Mouse (Mus musculus) lung, embryonic 15.5 days (tissue): ENCODE results near the gene Smarcad1. TPM values are rescaled to one million over a fixed set of nuclear protein-coding genes. Genes with fewer than 3 reads are reported as not detected.

Experiments used
- ATAC-seq: fragments of 200-750 bp; cut with Nextera tagmentation; 2 replicates; pipeline ENCODE4 v1.8.0; 2017; ENCODE audit warnings: moderate number of reproducible peaks, borderline replicate concordance; ENCODE audit not compliant: low FRiP score, low TSS enrichment; ENCODE audit errors: extremely low read depth
- H3K27ac ChIP-seq: fragments of 300-500 bp; sonication (generic); 2 replicates; pipeline ENCODE4 v1.5.1; 2015; ENCODE audit warnings: moderate library complexity, mild to moderate bottlenecking, inconsistent platforms
- H3K27me3 ChIP-seq: fragments of 300-500 bp; sonication (generic); 2 replicates; pipeline ENCODE4 v1.6.1; 2015; ENCODE audit warnings: inconsistent platforms
- H3K36me3 ChIP-seq: fragments of 300-500 bp; sonication (generic); 2 replicates; pipeline ENCODE4 v1.6.1; 2015; ENCODE audit warnings: inconsistent platforms
- H3K4me1 ChIP-seq: fragments of 300-500 bp; sonication (generic); 2 replicates; pipeline ENCODE4 v1.6.1; 2015; ENCODE audit warnings: inconsistent platforms
- H3K4me2 ChIP-seq: fragments of 300-500 bp; sonication (generic); 2 replicates; pipeline ENCODE4 v1.6.1; 2015; ENCODE audit warnings: inconsistent platforms, mild to moderate bottlenecking, moderate library complexity
- H3K4me3 ChIP-seq: fragments of 300-500 bp; sonication (generic); 2 replicates; pipeline ENCODE4 v1.5.1; 2015; ENCODE audit warnings: mild to moderate bottlenecking, inconsistent platforms
- H3K9ac ChIP-seq: fragments of 300-500 bp; sonication (generic); 2 replicates; pipeline ENCODE4 v1.6.1; 2015; ENCODE audit warnings: inconsistent platforms
- H3K9me3 ChIP-seq: fragments of 300-500 bp; sonication (generic); 2 replicates; pipeline ENCODE4 v1.6.1; 2016; ENCODE audit warnings: inconsistent platforms
- WGBS: fragments of 180-500 bp; shearing (Covaris S2); methylation state at CpG from one replicate; pipeline ENCODE4 v1.1.7; 2015; 5-methylcytosine and 5-hydroxymethylcytosine counted together
- polyA plus RNA-seq: library from polyadenylated mRNA; unstranded; fragments of >200 nt; fragmentation: Nextera tagmentation; extraction: Ambion mirVana; gene quantifications from 2 replicates; pipeline ENCODE4 v1.2.1, GENCODE M21; 2015

The Smarcad1 gene
- polyA plus RNA-seq, 1 experiment from 2014 or later: 75.4 TPM

DNA sequence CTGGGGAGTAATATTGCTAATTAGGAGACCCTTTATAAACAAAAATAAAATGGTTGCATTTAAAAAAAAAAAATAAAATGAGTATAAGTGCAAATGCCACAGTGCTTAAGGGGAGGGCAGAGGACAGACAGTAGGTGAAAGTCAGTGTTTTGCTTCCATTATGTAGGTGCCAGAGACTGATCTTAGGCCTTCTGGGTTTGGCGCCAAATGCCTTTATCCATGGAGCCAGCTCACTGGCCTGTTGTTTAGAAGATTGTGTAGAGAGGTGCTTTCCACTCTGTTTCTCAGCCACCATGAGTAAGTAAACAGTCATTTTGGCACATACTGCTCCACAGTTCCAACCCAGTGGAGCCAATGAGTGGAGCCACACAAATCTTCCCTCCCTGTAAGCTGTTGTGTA is 75.2 kb downstream of the Smarcad1 start:
- Histone ChIP-seq H3K4me2 (no peak overlapping the region), H3K27me3 (no peaks in the 10 kb centered on the region), H3K36me3 (peaks cover 45% of the 10 kb centered on the region), H3K4me3 (no peak overlapping the region), H3K9me3 (no peaks in the 10 kb centered on the region), H3K4me1 (no peaks in the 10 kb centered on the region), H3K27ac (no peak overlapping the region), H3K9ac (no peak overlapping the region)
- WGBS: 88% methylated on average over 1 of the region's 1 CpGs
- ATAC-seq: no peak

DNA sequence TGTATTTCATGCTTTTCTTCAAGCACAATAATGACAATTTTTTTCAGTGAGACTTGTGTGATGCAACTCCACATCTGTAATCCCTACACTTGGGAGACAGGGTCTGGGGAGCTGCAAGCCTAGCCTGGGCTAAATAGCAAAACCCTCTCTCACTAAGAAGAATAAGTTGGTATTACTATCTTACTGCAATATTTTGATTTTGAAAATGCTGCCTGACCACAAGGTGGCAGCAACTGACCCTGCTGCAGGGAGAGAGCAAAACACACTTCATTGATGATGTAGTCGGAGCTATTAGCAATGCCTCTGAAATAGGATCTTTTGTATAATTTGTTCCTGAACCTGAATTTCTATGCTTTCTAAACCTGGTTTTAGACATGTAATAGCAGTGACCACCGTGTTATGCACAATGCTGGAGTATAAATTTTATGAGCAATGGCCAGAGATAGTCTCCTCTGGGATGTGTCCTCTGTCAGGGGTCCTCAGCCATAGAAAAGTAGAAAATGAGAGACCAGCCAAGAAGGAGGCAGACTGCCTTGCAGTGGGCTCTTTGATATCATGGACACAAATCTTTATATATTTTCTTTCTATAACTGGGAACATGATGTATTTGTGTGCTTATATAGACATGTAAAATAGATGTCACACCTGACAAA is 83.8 kb downstream of the Smarcad1 start:
- Histone ChIP-seq H3K4me2 (no peak overlapping the region), H3K27ac (no peak overlapping the region), H3K36me3 (no peaks in the 10 kb centered on the region), H3K9me3 (no peaks in the 10 kb centered on the region), H3K9ac (no peak overlapping the region), H3K27me3 (no peaks in the 10 kb centered on the region), H3K4me1 (no peaks in the 10 kb centered on the region), H3K4me3 (no peak overlapping the region)
- no peak for ATAC-seq
- WGBS: 16% methylated on average over 2 of the region's 2 CpGs

DNA sequence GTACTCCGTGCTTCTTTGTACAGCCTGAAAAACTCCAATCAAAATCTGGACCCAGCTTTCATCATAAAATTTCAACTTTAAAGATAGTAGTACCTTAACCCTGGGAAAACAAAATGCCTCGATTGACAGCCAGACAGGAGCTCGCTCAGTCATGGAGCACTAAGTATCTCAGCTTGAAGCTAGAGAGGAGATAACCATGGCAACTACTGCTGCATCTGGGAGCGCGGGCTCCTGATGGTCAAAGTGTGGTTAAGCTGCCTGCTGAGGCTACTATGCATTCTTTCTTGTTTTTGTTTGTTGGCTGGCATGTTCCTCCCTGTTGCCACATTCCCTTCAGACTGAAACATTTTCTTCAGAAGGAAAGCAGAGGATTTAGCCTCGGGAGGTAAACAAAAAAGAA is 90.0 kb downstream of the Smarcad1 start:
- no peaks in the 10 kb centered on the region for H3K27me3 ChIP-seq
- no peak overlapping the region for H3K27ac ChIP-seq
- ATAC-seq: no peak
- no peaks in the 10 kb centered on the region for H3K36me3 ChIP-seq
- no peaks in the 10 kb centered on the region for H3K9me3 ChIP-seq
- 60% methylated on average over 6 of the region's 6 CpGs for WGBS
- no peaks in the 10 kb centered on the region for H3K4me1 ChIP-seq
- no peak overlapping the region for H3K4me2 ChIP-seq
- H3K4me3 ChIP-seq: no peak overlapping the region
- H3K9ac ChIP-seq: no peak overlapping the region

DNA sequence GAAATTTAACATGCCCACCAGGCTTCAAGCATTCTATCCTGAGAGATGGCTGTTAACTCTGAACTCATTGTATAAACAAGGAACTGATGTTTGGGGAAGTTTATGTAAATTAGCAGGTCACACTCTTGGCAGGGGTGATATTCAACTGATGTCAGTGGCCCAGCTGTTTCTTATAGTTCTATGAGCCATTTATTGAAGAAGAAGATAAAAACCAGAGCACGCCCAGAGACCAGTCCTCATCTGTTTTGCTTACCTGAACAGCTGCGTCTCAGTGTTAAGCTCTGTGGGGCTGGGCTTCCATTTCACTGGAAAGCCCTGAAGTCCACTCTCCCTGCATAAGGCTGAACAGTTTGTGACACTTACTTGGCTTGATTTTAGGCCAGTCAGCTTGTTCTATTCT is 95.4 kb downstream of the Smarcad1 start:
- Histone ChIP-seq H3K9ac (no peak overlapping the region), H3K27me3 (no peaks in the 10 kb centered on the region), H3K9me3 (no peaks in the 10 kb centered on the region), H3K4me1 (no peaks in the 10 kb centered on the region), H3K4me2 (no peak overlapping the region), H3K4me3 (no peak overlapping the region), H3K36me3 (no peaks in the 10 kb centered on the region), H3K27ac (no peak overlapping the region)
- peak; percentile 46; the same call in 1 of the 2 replicates for ATAC-seq
- 28% methylated on average over 2 of the region's 2 CpGs for WGBS

DNA sequence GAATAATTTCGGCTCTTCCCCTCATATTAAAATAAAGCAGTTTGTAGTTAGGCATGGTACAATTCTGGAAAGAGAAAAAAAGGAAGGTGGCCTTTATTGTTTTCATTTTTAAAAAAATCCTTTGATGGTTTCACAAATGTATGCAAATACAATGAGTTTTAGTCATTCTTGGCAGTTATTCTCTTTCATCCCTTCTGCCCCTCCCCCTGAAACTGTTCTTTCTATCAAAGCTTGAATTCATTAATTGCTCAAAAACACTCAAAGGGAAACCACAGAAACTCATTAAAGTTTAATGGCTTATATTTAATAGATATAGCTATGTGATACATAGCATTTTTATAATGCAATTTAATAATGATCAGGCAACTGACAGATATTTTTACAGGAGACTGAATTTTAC is 95.9 kb downstream of the Smarcad1 start:
- no peak overlapping the region for H3K4me3 ChIP-seq
- WGBS: 53% methylated on average over 1 of the region's 1 CpGs
- H3K9me3 ChIP-seq: no peaks in the 10 kb centered on the region
- H3K4me2 ChIP-seq: no peak overlapping the region
- H3K36me3 ChIP-seq: no peaks in the 10 kb centered on the region
- no peak for ATAC-seq
- no peaks in the 10 kb centered on the region for H3K4me1 ChIP-seq
- no peaks in the 10 kb centered on the region for H3K27me3 ChIP-seq
- H3K9ac ChIP-seq: no peak overlapping the region
- H3K27ac ChIP-seq: no peak overlapping the region

DNA sequence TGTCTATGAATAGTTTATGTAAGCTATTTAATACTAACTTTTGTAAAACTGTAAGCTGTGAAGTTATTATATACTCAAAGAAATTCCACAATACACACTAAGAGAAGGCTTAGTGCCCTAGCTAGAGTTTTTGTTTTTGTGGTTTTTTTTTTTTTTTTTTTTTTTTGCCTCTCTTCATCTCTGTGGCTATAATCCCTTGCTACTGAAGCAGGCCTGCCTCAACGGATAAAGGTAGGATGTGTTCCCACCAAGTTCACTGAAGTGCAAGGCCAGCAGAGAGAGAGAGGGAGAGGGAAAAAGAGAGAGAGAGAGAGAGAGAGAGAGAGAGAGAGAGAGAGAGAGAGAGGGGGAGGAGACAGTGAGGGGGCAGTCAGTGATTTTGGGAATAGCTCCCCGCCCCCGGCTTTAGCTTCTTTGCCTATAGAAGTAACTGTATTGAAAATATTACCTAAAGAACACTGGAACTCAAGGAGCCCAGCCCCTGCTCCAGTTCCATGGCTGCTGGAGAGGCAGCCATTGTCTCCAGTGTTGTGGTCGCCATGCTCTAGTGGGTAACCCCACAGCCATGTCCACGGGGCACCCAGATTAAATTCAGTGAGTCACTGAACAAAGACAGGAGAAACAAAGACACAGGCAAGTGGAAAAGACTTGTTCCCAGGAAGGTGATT is 97.8 kb downstream of the Smarcad1 start:
- no peaks in the 10 kb centered on the region for H3K9me3 ChIP-seq
- H3K36me3 ChIP-seq: no peaks in the 10 kb centered on the region
- H3K4me2 ChIP-seq: no peak overlapping the region
- 74% methylated on average over 5 of the region's 5 CpGs for WGBS
- H3K9ac ChIP-seq: no peak overlapping the region
- H3K27me3 ChIP-seq: no peaks in the 10 kb centered on the region
- H3K27ac ChIP-seq: no peak overlapping the region
- no peak for ATAC-seq
- H3K4me1 ChIP-seq: no peaks in the 10 kb centered on the region
- H3K4me3 ChIP-seq: no peak overlapping the region

DNA sequence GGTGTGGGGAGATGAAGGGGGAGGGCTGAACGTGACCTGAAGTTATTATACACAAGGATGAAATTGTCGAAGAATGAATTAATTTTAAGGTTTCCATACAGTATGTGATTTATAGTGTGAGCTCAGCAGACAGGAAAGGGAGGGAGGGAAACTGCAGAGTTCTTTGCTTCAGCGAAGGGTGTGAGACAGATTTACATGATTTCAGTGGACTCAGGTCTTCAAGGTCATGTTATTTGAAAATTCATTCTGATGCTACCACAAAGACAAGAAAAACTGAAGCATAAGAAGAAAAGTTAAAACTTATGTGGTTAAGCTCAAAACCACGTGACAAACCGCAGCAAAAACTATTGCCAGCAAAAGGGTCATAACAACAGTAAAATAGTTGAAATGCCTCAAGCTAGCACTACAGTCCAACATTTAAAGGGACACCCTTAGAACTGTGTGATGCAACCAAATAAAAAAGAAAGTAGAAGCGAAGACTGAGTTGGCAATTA is 98.4 kb downstream of the Smarcad1 start:
- H3K9ac ChIP-seq: no peak overlapping the region
- no peaks in the 10 kb centered on the region for H3K4me1 ChIP-seq
- no peaks in the 10 kb centered on the region for H3K36me3 ChIP-seq
- whole genome bisulfite sequencing: 55% methylated on average over 6 of the region's 6 CpGs
- H3K4me2 ChIP-seq: no peak overlapping the region
- no peak overlapping the region for H3K27ac ChIP-seq
- ATAC-seq: no peak
- no peaks in the 10 kb centered on the region for H3K27me3 ChIP-seq
- H3K9me3 ChIP-seq: no peaks in the 10 kb centered on the region
- H3K4me3 ChIP-seq: no peak overlapping the region

DNA sequence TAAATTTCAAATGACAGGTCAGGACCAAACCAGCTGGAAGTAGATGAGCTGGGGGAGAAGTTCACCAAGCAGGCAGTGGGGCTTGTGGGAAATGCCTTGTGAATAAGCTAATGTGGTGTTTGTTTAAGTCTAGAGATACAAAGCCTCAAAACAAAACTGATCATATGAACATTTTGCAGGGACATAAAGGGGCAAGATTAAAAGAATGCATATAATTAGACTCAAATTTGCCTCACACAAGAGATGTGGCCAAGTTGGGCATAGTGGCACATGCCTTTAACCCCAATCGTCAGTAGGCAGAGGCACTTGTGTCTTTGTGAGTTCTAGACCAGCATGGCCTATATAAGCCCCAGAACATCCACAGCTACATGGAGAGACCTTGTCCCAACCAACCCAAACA is 99.9 kb downstream of the Smarcad1 start:
- no peak for ATAC-seq
- 96% methylated on average over 1 of the region's 1 CpGs for WGBS
- H3K9ac ChIP-seq: no peak overlapping the region
- H3K36me3 ChIP-seq: no peaks in the 10 kb centered on the region
- H3K9me3 ChIP-seq: no peaks in the 10 kb centered on the region
- no peak overlapping the region for H3K4me3 ChIP-seq
- H3K4me2 ChIP-seq: no peak overlapping the region
- H3K4me1 ChIP-seq: no peaks in the 10 kb centered on the region
- H3K27ac ChIP-seq: no peak overlapping the region
- no peaks in the 10 kb centered on the region for H3K27me3 ChIP-seq

DNA sequence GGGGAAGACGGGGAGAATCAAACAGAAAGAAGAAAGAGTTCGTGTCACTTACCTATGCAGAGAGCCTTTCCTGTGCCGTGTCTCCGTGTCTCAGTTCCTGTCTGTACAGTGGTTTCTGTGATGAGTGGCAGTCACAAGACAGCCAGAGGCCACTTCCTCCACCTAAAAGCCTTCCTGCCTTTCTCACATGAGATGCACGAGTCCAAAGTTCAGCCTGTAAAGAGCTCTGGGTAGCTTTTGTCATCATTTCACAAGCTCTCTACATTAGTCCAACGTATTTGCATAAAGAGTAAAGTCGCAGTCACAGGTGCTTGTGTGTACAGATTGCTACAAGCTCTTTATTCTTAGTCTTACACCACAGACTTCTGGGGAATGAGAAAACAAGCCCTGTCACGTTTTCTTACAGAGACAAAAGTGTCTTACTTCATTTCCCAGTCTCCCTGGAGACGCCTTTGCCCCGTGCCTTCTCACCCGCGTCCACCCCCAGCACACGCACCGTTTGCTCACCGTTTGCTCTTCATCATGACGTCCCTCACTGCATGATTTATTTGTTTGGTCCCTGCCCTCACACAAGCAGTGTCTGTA is 102.3 kb downstream of the Smarcad1 start, which contains the start of gene Hpgds:
Gene Hpgds, minus strand, starts transcription at position 288 of the 585 bp plus-strand sequence.
- H3K4me3 ChIP-seq: no peak within 1 kb of the TSS
- H3K36me3 ChIP-seq: no peaks in the 10 kb centered on the region
- no peak within 1 kb of the TSS for H3K9ac ChIP-seq
- no peak within 1 kb of the TSS for H3K27ac ChIP-seq
- 33% methylated on average over 16 of the region's 16 CpGs for WGBS
- H3K9me3 ChIP-seq: no peaks in the 10 kb centered on the region
- H3K4me1 ChIP-seq: no peaks in the 10 kb centered on the region
- ATAC-seq: no peak
- H3K27me3 ChIP-seq: no peaks in the 10 kb centered on the region; the same call in 1 of the 2 replicates
- no peak within 1 kb of the TSS for H3K4me2 ChIP-seq

DNA sequence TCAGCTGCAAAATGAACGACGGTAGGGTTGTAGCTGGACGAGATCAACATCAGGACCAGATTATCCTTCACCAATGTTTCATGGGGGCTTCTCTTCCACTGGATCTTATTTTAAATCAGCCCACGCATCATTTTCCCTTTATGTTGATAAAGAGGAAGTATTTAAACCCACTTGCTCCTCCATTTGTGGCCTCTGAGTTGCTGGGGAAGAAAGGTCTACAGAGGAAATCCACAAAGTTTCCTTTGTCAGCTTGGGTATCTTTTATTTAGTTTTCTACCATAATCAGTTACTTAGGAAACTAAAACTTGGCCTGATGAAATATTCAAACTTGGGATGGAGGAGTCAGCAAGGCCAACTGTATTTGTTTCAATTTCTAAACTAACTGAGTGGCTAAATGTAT is 104.0 kb downstream of the Smarcad1 start:
- 76% methylated on average over 4 of the region's 4 CpGs for WGBS
- H3K36me3 ChIP-seq: no peaks in the 10 kb centered on the region
- no peak overlapping the region for H3K4me2 ChIP-seq

DNA sequence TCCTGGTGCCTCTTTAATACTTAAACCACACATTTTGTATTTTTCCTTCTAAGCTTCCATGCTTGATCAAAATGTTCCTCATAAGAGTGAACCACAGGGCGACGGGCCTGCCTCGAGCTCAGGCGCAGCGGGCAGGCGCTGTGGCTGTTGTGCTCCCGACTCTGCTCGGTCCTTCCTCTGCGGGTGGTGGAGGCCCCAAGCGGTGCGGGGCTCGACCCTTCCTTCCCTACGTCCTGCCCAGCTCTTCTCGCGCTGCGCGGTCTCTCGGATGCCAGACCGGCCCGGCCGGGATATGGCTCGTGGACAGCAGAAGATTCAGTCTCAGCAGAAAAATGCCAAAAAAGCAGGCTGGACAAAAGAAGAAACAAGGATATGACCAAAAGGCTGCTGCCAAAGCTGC is 108.3 kb downstream of the Smarcad1 start:
- WGBS: 13% methylated on average over 22 of the region's 22 CpGs
- ATAC-seq: no peak
- Histone ChIP-seq H3K4me1 (no peaks in the 10 kb centered on the region), H3K27ac (no peak overlapping the region), H3K36me3 (no peaks in the 10 kb centered on the region), H3K4me3 (no peak overlapping the region), H3K4me2 (peak overlapping the region; percentile 40), H3K9me3 (no peaks in the 10 kb centered on the region), H3K27me3 (no peaks in the 10 kb centered on the region; the same call in 1 of the 2 replicates), H3K9ac (no peak overlapping the region)

More for the DNA sequence above, 104.0 kb downstream of the Smarcad1 start:
- no peak overlapping the region for H3K4me3 ChIP-seq
- no peaks in the 10 kb centered on the region for H3K9me3 ChIP-seq
- no peaks in the 10 kb centered on the region for H3K4me1 ChIP-seq
- H3K9ac ChIP-seq: no peak overlapping the region
- no peaks in the 10 kb centered on the region; the same call in 1 of the 2 replicates for H3K27me3 ChIP-seq
- ATAC-seq: no peak
- H3K27ac ChIP-seq: no peak overlapping the region

DNA sequence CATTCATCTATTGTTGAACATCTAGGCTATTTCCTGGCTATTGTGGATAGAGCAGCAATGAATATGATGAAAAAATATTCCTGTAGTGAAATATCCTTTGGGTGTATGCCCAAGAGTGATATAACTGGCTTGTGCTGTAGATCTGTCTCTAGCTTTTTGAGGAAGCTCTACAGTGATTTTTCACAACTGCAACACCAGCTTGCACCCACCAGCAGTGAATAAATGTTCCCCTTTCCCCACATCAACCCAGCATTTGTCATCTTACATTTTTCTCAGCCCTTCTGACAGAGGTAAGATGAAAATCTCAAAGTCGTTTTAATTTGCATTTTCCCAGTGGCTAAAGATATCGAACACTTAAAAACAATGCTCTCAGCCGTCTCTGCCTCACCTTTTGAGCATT is 111.2 kb downstream of the Smarcad1 start:
- H3K27ac ChIP-seq: no peak overlapping the region
- WGBS: 68% methylated on average over 3 of the region's 3 CpGs
- no peaks in the 10 kb centered on the region for H3K36me3 ChIP-seq
- H3K4me2 ChIP-seq: no peak overlapping the region
- H3K27me3 ChIP-seq: no peaks in the 10 kb centered on the region; the same call in 1 of the 2 replicates
- no peaks in the 10 kb centered on the region for H3K4me1 ChIP-seq
- H3K9me3 ChIP-seq: no peaks in the 10 kb centered on the region
- ATAC-seq: no peak
- no peak overlapping the region for H3K4me3 ChIP-seq
- no peak overlapping the region for H3K9ac ChIP-seq
